10 mouse cellular contexts compared by ENCODE assay signal in the genomic region with DNA sequence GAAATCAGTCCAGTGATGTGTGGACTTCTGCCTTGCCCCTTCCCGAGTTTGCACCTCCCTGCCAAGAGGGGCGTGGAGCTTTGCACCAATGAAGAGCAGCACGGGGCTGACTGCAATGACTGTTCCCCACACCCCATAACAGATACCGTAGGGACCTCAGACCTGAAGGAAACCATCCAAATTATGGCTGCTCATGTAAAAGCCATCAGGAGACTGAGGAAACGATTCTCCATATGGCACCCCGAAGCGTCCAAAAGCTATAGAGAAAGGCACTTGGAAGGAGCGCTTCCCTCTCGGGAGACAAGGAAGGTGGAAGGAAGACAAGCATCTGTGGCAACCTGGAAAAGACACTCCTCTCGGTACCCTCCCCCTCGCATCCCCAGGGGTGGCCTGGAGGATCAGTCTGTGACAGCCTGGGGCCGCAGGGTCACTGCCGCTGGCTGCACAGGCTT.
DNase-seq lines count a peak whose midpoint lies in the region; ATAC-seq and TF ChIP-seq lines count a peak whose summit lies in the region.
"Had no signal": no experiment of that assay in that cellular context is flagged by ENCODE, and none has a peak within 500 bp of the region (broad histone marks: within the 10 kb centered on the region; RNA-seq: fewer than 3 reads in every experiment).

No protein-coding gene starts in this region.

- H3K4me1 ChIP-seq in heart, embryonic 12.5 days (replicated peaks): peaks cover 17% of the 10 kb centered on the region
- H3K4me1 ChIP-seq in heart, adult 2 months (ENCODE audit: control insufficient read depth, insufficient read depth, low read length): peaks cover 1% of the 10 kb centered on the region; the same call in 1 of the 2 replicates
- peaks cover 33% of the 10 kb centered on the region for H3K4me1 ChIP-seq in hindbrain, embryonic 13.5 days (replicated peaks)

- 33% methylated on average over 13 of the region's 13 CpGs for WGBS in heart, embryonic 12.5 days
- WGBS in heart, adult 2 months: 41% methylated on average over 13 of the region's 13 CpGs
- WGBS in hindbrain, embryonic 13.5 days: 24% methylated on average over 13 of the region's 13 CpGs

- DNase-seq in heart, adult 2 months: no peak
- DNase-seq in cerebellum, adult 9-11 months: peak; percentile 51
- DNase-seq in mesoderm, embryonic 11.5 days (ENCODE audit: low read depth, low spot score): peak; percentile 56
- no peak for DNase-seq in right cerebral cortex, postnatal 14 days
- no peak for DNase-seq in left cerebral cortex, adult 11 months (ENCODE audit: low spot score)

- intact Hi-C loops in heart, adult 2 months (cut with DNase I): loop anchor here (5.0 kb wide), 1 partner anchor 37 kb away; no protein-coding TSS in a partner anchor

- TF ChIP-seq CTCF in heart, adult 2 months (IDR thresholded peaks at IDR 0.05): no peak

- no peak for TF ChIP-seq POLR2A in heart, adult 2 months (IDR thresholded peaks at IDR 0.05; ENCODE audit: insufficient read depth, low read depth, low read length)

- H3K9me3 ChIP-seq in heart, embryonic 12.5 days (replicated peaks): no peaks in the 10 kb centered on the region
- H3K9me3 ChIP-seq in hindbrain, embryonic 13.5 days: no peaks in the 10 kb centered on the region

- H3K4me3 ChIP-seq in heart, embryonic 12.5 days: no peak overlapping the region
- no peak overlapping the region for H3K4me3 ChIP-seq in heart, adult 2 months
- no peak overlapping the region for H3K4me3 ChIP-seq in hindbrain, embryonic 13.5 days
- H3K4me3 ChIP-seq: myocyte had no signal

- no peak for ATAC-seq in heart, embryonic 12.5 days (ENCODE audit: insufficient number of reproducible peaks, low FRiP score)
- ATAC-seq in hindbrain, embryonic 13.5 days (ENCODE audit: low FRiP score): no peak
- ATAC-seq in monocyte, adult 5-6 weeks (replicated peaks; ENCODE audit: insufficient number of reproducible peaks, low FRiP score, low TSS enrichment, poor library complexity, severe bottlenecking): no peak

- H3K27ac ChIP-seq in heart, embryonic 12.5 days (ENCODE audit: poor library complexity, severe bottlenecking): no peak overlapping the region
- no peak overlapping the region for H3K27ac ChIP-seq in heart, adult 2 months
- H3K27ac ChIP-seq in hindbrain, embryonic 13.5 days: peak overlapping the region; percentile 48

- no peak overlapping the region for H3K9ac ChIP-seq in heart, embryonic 12.5 days
- H3K9ac ChIP-seq in heart, adult 2 months (ENCODE audit: low read depth, low read length): no peak overlapping the region
- H3K9ac ChIP-seq in hindbrain, embryonic 13.5 days: no peak overlapping the region

- H3K4me2 ChIP-seq in heart, embryonic 12.5 days: peak overlapping the region; percentile 19; the same call in 1 of the 2 replicates
- H3K4me2 ChIP-seq in hindbrain, embryonic 13.5 days: peak overlapping the region; percentile 21

- no peak for TF ChIP-seq EP300 in heart, adult 2 months (IDR thresholded peaks at IDR 0.05; ENCODE audit: insufficient read depth, low read depth, low read length)

- H3K36me3 ChIP-seq in heart, embryonic 12.5 days: no peaks in the 10 kb centered on the region
- H3K36me3 ChIP-seq in heart, adult 2 months (ENCODE audit: control insufficient read depth, insufficient read depth, low read length): no peaks in the 10 kb centered on the region
- H3K36me3 ChIP-seq in hindbrain, embryonic 13.5 days: no peaks in the 10 kb centered on the region

- H3K79me2 ChIP-seq in heart, adult 2 months (replicated peaks; ENCODE audit: control insufficient read depth, insufficient read depth, low read length): no peaks in the 10 kb centered on the region

- peaks cover 13% of the 10 kb centered on the region; the same call in 1 of the 2 replicates for H3K27me3 ChIP-seq in heart, embryonic 12.5 days (replicated peaks)
- no peaks in the 10 kb centered on the region for H3K27me3 ChIP-seq in heart, adult 2 months (ENCODE audit: control insufficient read depth, insufficient read depth, low read length)
- no peaks in the 10 kb centered on the region for H3K27me3 ChIP-seq in hindbrain, embryonic 13.5 days
- H3K27me3 ChIP-seq: CH12.LX had no signal

Comparison
In these comparisons a context has a peak if more than half of its experiments do, and no peak if none do; other contexts are left out.
1. DNase-seq: peak in cerebellum, adult 9-11 months (single experiment) and mesoderm, embryonic 11.5 days (single experiment); none in heart, adult 2 months (0 of 2), right cerebral cortex, postnatal 14 days (single experiment) and left cerebral cortex, adult 11 months (single experiment).